In the genomic region with DNA sequence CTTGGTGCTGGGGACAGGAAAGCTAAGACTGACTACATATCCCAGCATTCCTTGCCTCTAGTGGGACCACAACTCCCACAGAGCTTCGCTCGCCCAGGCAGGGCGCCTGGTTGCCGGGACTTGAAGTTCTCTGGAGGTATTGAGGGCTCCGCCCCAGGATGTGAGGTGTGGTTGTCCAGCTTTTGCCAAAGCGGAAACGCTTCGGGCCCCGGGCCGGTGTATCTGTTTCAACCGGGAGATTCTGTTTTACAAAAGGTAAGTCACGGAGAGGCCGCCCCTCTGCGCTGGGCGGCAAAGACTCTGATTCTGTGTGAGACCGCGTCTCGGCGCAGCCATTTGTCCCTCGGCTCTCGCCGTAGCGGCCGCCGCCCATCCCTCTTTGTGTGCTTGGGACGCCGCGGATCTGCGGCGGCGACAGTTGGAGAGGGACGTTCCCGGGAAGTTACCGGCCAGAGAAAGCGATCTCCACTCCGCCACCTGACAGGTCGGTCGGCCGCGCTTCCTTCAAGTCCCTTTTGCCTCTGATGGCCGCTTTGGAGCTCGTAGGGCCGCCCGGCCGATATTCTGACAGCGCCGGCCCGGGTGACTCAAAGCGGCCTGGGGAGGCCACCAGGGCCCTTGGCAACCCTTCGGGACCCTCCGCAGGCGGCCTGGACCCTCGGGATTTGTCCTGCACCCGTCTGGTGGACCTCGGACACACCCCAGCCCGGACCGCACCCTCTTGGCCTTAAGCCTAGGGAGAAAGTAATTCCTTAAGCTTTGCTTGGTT, we compare ENCODE assay signal across 8 mouse cellular contexts. TPM values are rescaled to one million over a fixed set of nuclear protein-coding genes. Genes with fewer than 3 reads are reported as not detected.
A peak's percentile ranks its signal among the peaks of the same experiment; 100 is the strongest.
DNase-seq lines count a peak whose midpoint lies in the region; ATAC-seq and TF ChIP-seq lines count a peak whose summit lies in the region.

TSS of gene Dync1i2 (plus strand) at position 116 of the 769 bp plus-strand sequence.

- H3K27ac ChIP-seq in embryonic facial prominence, embryonic 13.5 days: peak within 1 kb of the TSS; percentile 89
- peak within 1 kb of the TSS; percentile 80 for H3K27ac ChIP-seq in kidney, adult 2 months (ENCODE audit: insufficient read depth, low read depth, low read length)
- peak within 1 kb of the TSS; percentile 81 for H3K27ac ChIP-seq in limb, embryonic 12.5 days
- peak within 1 kb of the TSS; percentile 91 for H3K27ac ChIP-seq in midbrain, embryonic 15.5 days
- H3K27ac ChIP-seq in spleen, adult 2 months (ENCODE audit: insufficient read depth, low read length): peak within 1 kb of the TSS; percentile 81

- H3K9me3 ChIP-seq in embryonic facial prominence, embryonic 13.5 days: no peaks in the 10 kb centered on the region
- H3K9me3 ChIP-seq in limb, embryonic 12.5 days: no peaks in the 10 kb centered on the region
- H3K9me3 ChIP-seq in midbrain, embryonic 15.5 days: no peaks in the 10 kb centered on the region

- no peaks in the 10 kb centered on the region for H3K27me3 ChIP-seq in embryonic facial prominence, embryonic 13.5 days
- no peaks in the 10 kb centered on the region for H3K27me3 ChIP-seq in kidney, adult 2 months (replicated peaks; ENCODE audit: control insufficient read depth, insufficient read depth, low read length)
- H3K27me3 ChIP-seq in limb, embryonic 12.5 days: no peaks in the 10 kb centered on the region
- no peaks in the 10 kb centered on the region for H3K27me3 ChIP-seq in midbrain, embryonic 15.5 days (replicated peaks)
- H3K27me3 ChIP-seq in spleen, adult 2 months (ENCODE audit: control insufficient read depth, insufficient read depth, low read length): no peaks in the 10 kb centered on the region

- DNase-seq in 3134 (ENCODE audit: extremely low read depth, insufficient read length, low spot score): peak; percentile 90
- DNase-seq in adrenal gland, postnatal 36 days: peak; percentile 92 to 93
- peak; percentile 95 to 97 for DNase-seq in heart, adult 18-20 months
- peak; percentile 98 for DNase-seq in kidney, adult 2 months
- DNase-seq in spleen, adult 2 months (ENCODE audit: low read depth in 1 of 2, low spot score in 2 of 2): peak; percentile 84 to 85

- peak; percentile 63 for TF ChIP-seq POLR2A in kidney, adult 2 months (IDR thresholded peaks at IDR 0.05; ENCODE audit: low read depth, low read length)
- TF ChIP-seq POLR2A in spleen, adult 2 months (IDR thresholded peaks at IDR 0.05; ENCODE audit: low read depth, low read length): no peak; the same call in 1 of the 2 replicates

- peak within 1 kb of the TSS; percentile 63 for H3K4me2 ChIP-seq in embryonic facial prominence, embryonic 13.5 days
- peak within 1 kb of the TSS; percentile 70 for H3K4me2 ChIP-seq in limb, embryonic 12.5 days
- H3K4me2 ChIP-seq in midbrain, embryonic 15.5 days: peak within 1 kb of the TSS; percentile 58

- peak within 1 kb of the TSS; percentile 97 for H3K4me3 ChIP-seq in embryonic facial prominence, embryonic 13.5 days
- peak within 1 kb of the TSS; percentile 86 for H3K4me3 ChIP-seq in kidney, adult 2 months (ENCODE audit: insufficient read depth, low read depth, low read length)
- H3K4me3 ChIP-seq in limb, embryonic 12.5 days (replicated peaks): peak within 1 kb of the TSS; percentile 97
- peak within 1 kb of the TSS; percentile 84 for H3K4me3 ChIP-seq in midbrain, embryonic 15.5 days
- peak within 1 kb of the TSS; percentile 79 for H3K4me3 ChIP-seq in spleen, adult 2 months (ENCODE audit: extremely low read depth, insufficient read depth, insufficient read length)

- H3K4me1 ChIP-seq in embryonic facial prominence, embryonic 13.5 days: peaks cover 7% of the 10 kb centered on the region
- peaks cover 3% of the 10 kb centered on the region; the same call in 1 of the 2 replicates for H3K4me1 ChIP-seq in kidney, adult 2 months (ENCODE audit: control insufficient read depth, insufficient read depth, low read length)
- H3K4me1 ChIP-seq in limb, embryonic 12.5 days (replicated peaks): peaks cover 11% of the 10 kb centered on the region
- peaks cover 16% of the 10 kb centered on the region for H3K4me1 ChIP-seq in midbrain, embryonic 15.5 days
- no peaks in the 10 kb centered on the region for H3K4me1 ChIP-seq in spleen, adult 2 months (ENCODE audit: control insufficient read depth, insufficient read depth, insufficient read length)

- H3K9ac ChIP-seq in embryonic facial prominence, embryonic 13.5 days: peak within 1 kb of the TSS; percentile 96
- peak within 1 kb of the TSS; percentile 93 for H3K9ac ChIP-seq in limb, embryonic 12.5 days (replicated peaks)
- peak within 1 kb of the TSS; percentile 91 for H3K9ac ChIP-seq in midbrain, embryonic 15.5 days

- H3K36me3 ChIP-seq in embryonic facial prominence, embryonic 13.5 days: peaks cover 19% of the 10 kb centered on the region
- no peaks in the 10 kb centered on the region for H3K36me3 ChIP-seq in kidney, adult 2 months (ENCODE audit: control insufficient read depth, insufficient read depth, low read length)
- H3K36me3 ChIP-seq in limb, embryonic 12.5 days: peaks cover 22% of the 10 kb centered on the region
- peaks cover 2% of the 10 kb centered on the region; the same call in 1 of the 2 replicates for H3K36me3 ChIP-seq in midbrain, embryonic 15.5 days (replicated peaks)
- H3K36me3 ChIP-seq in spleen, adult 2 months (ENCODE audit: control insufficient read depth, insufficient read depth, low read length): no peaks in the 10 kb centered on the region

- under 1% methylated on average over 57 of the region's 57 CpGs for WGBS in embryonic facial prominence, embryonic 13.5 days
- WGBS in kidney, adult 2 months: under 1% methylated on average over 57 of the region's 57 CpGs
- WGBS in limb, embryonic 12.5 days: under 1% methylated on average over 57 of the region's 57 CpGs
- WGBS in midbrain, embryonic 15.5 days: under 1% methylated on average over 57 of the region's 57 CpGs
- WGBS in spleen, adult 2 months: under 1% methylated on average over 57 of the region's 57 CpGs

- peak; percentile 99 for ATAC-seq in embryonic facial prominence, embryonic 13.5 days (ENCODE audit: insufficient number of reproducible peaks, insufficient read depth, low FRiP score, low TSS enrichment, low read depth)
- ATAC-seq in limb, embryonic 12.5 days (ENCODE audit: insufficient number of reproducible peaks, insufficient read depth, low FRiP score, low TSS enrichment, low read depth): peak; percentile 99
- ATAC-seq in midbrain, embryonic 15.5 days (replicated peaks): peak; percentile 100

- no peak for TF ChIP-seq CTCF in kidney, adult 2 months (conservative IDR thresholded peaks at IDR 0.05; ENCODE audit: insufficient read depth, insufficient read length, low read depth, low read length)
- no peak for TF ChIP-seq CTCF in spleen, adult 2 months (IDR thresholded peaks at IDR 0.05; ENCODE audit: extremely low read depth, insufficient read depth, insufficient read length, insufficient replicate concordance)

RNA-seq across cellular contexts. Expression of gene Dync1i2, which starts in this region (rescaled TPM):
- 10 to 100 TPM; 89.3 to 97.1 TPM for total RNA-seq in adrenal gland, postnatal 36 days (2021)
- 110 and 120 TPM in 2 replicates for polyA plus RNA-seq in embryonic facial prominence, embryonic 13.5 days (2015; fragmentation: Nextera tagmentation; extraction: Ambion mirVana)
- 10 to 100 TPM; 60.3 to 62.0 TPM for total RNA-seq in heart, adult 18-20 months (2021)
- polyA plus RNA-seq in kidney, adult 2 months (2012; rRNA removed): 17.5 and 28.8 TPM in 2 replicates
- polyA plus RNA-seq in limb, embryonic 12.5 days (2016; fragmentation: Nextera tagmentation; extraction: Ambion mirVana): 102 and 107 TPM in 2 replicates
- polyA plus RNA-seq in midbrain, embryonic 15.5 days (2015; fragmentation: Nextera tagmentation; extraction: Ambion mirVana): 171 and 181 TPM in 2 replicates
- 6.2 and 7.7 TPM in 2 replicates for polyA plus RNA-seq in spleen, adult 2 months (2012; rRNA removed)

Comparison
In these comparisons a context has a peak if more than half of its experiments do, and no peak if none do; other contexts are left out.
1. Peak in every context shown above with its lines: DNase-seq, ATAC-seq, H3K4me3 ChIP-seq and H3K27ac ChIP-seq.